Mouse (Mus musculus): Measurements from ENCODE around the gene Uspl1.

Uspl1 gene

GRCm38 (mm10) chr5:149211041-149211440 is 26.9 kb downstream of the Uspl1 start:
- no peak for DNase-seq (ENCODE audit: low read depth, low spot score)

- DNase-seq (ENCODE audit: low read depth, low spot score): no peak
Observed at GRCm38 (mm10) chr5:149212806-149213205, 28.7 kb downstream of the Uspl1 start.

GRCm38 (mm10) chr5:149215540-149215939 is 31.4 kb downstream of the Uspl1 start:
- DNase-seq (ENCODE audit: low read depth, low spot score): no peak

GRCm38 (mm10) chr5:149217524-149218357 is 33.6 kb downstream of the Uspl1 start:
- no peak for DNase-seq (ENCODE audit: low read depth, low spot score)

- DNase-seq (ENCODE audit: low read depth, low spot score): no peak
Observed at GRCm38 (mm10) chr5:149219493-149219892, 35.3 kb downstream of the Uspl1 start.

GRCm38 (mm10) chr5:149221355-149221754 is 37.2 kb downstream of the Uspl1 start:
- DNase-seq (ENCODE audit: low read depth, low spot score): no peak

- DNase-seq (ENCODE audit: low read depth, low spot score): no peak
Observed at GRCm38 (mm10) chr5:149224666-149225065, 40.5 kb downstream of the Uspl1 start.

GRCm38 (mm10) chr5:149228700-149229618 is 44.8 kb downstream of the Uspl1 start:
- DNase-seq (ENCODE audit: low read depth, low spot score): peak; percentile 95

GRCm38 (mm10) chr5:149229619-149230339 is 45.6 kb downstream of the Uspl1 start:
- no peak for DNase-seq (ENCODE audit: low read depth, low spot score)

GRCm38 (mm10) chr5:149235002-149235401 is 50.9 kb downstream of the Uspl1 start:
- DNase-seq (ENCODE audit: low read depth, low spot score): no peak

GRCm38 (mm10) chr5:149237221-149237950 is 53.2 kb downstream of the Uspl1 start:
- no peak for DNase-seq (ENCODE audit: low read depth, low spot score)

GRCm38 (mm10) chr5:149242467-149242866 is 58.3 kb downstream of the Uspl1 start:
- DNase-seq (ENCODE audit: low read depth, low spot score): no peak

GRCm38 (mm10) chr5:149243053-149243452 is 58.9 kb downstream of the Uspl1 start:
- DNase-seq (ENCODE audit: low read depth, low spot score): no peak

- no peak for DNase-seq (ENCODE audit: low read depth, low spot score)
Observed at GRCm38 (mm10) chr5:149245391-149245964, 61.3 kb downstream of the Uspl1 start.

- DNase-seq (ENCODE audit: low read depth, low spot score): no peak
Observed at GRCm38 (mm10) chr5:149245965-149246470, 61.9 kb downstream of the Uspl1 start.

- no peak for DNase-seq (ENCODE audit: low read depth, low spot score)
Observed at GRCm38 (mm10) chr5:149247047-149247904, 63.1 kb downstream of the Uspl1 start.

- no peak for DNase-seq (ENCODE audit: low read depth, low spot score)
Observed at GRCm38 (mm10) chr5:149252303-149252702, 68.2 kb downstream of the Uspl1 start.

- no peak for DNase-seq (ENCODE audit: low read depth, low spot score)
Observed at GRCm38 (mm10) chr5:149253491-149253890, 69.3 kb downstream of the Uspl1 start.

GRCm38 (mm10) chr5:149255522-149255921 is 71.4 kb downstream of the Uspl1 start:
- no peak for DNase-seq (ENCODE audit: low read depth, low spot score)
